Mouse (Mus musculus) effector memory CD4-positive, alpha-beta T cell, adult 7 months (primary cell): Measurements from ENCODE around the gene BC004004. TPM values are rescaled to one million over a fixed set of nuclear protein-coding genes. Genes with fewer than 3 reads are reported as not detected.

ENCODE experiments used
- polyA plus RNA-seq: library from polyadenylated mRNA; unstranded; fragments of 100-300 nt; shearing (Covaris generic); gene quantifications from one replicate; pipeline ENCODE4 v1.2.1, GENCODE M21; 2017

BC004004 gene
- 81.3 TPM for polyA plus RNA-seq

GRCm38 (mm10) chr17:29268682-29269348 lies at the start of gene BC004004:
Gene BC004004, plus strand, starts transcription at chr17:29268788.

GRCm38 (mm10) chr17:29237772-29238420 lies 30.7 kb upstream of the BC004004 start, which contains the start of gene Cpne5:
Gene Cpne5, minus strand, starts transcription at chr17:29238167.

GRCm38 (mm10) chr17:29263840-29264633 lies 4.6 kb upstream of the BC004004 start, which contains the start of gene Ppil1:
Gene Ppil1, minus strand, starts transcription at chr17:29264186.

DNA sequence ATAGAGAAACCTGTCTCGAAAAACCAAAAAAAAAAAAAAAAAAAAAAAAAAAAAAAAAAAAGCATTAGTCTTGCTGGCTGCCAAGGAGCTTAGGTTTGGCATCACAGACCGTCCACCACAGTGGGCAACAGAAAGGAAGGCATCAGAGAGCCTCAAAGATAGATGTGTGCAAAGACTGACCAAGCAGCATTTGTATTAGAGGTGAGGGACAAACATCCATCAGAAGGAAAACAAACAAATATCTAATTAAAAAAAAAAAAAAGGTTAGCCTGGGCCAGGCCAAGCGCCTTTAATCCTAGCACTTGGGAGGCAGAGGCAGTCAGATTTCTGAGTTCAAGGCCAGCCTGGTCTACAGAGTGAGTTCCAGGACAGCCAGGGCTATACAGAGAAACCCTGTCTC lies 48.8 kb downstream of the BC004004 start, which contains the start of gene Pi16:
Pi16 (plus strand) TSS at position 301 of the 400 bp plus-strand sequence.

DNA sequence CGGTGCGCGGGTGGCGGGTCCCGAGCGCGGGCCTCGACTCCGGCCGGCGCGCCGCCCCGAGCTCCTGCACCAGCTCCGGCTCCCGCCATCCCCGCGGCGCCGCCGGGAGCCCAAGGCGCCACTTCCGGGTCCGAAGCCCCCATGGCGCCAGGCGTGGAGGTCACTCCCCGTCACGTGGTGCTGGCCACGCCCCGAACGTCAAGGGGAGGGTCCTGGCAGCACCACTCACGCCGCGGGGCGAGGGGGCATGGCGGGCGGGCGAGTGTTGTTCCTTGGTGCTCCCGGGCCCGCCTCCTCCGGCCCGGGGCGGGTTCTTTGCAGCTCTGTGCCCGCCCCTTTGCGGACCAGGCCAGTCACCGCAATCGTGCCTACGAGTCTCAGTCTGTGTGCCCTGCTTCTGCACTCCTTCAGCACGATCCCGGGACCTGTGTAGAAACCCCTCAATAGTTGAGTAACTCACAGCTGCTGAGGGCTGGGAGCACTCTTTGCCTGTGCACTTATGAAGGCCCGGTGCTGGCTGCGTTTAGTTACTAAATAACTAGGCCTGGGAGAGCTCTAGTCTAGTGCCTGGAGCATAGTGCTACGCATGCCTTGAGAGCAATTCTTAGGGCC lies 79.2 kb downstream of the BC004004 start, which contains the start of gene Mtch1:
Mtch1 (minus strand) TSS at position 290 of the 612 bp plus-strand sequence.

GRCm38 (mm10) chr17:29360761-29361221 lies 92.2 kb downstream of the BC004004 start, which contains the start of gene Fgd2:
Gene Fgd2, plus strand, starts transcription at chr17:29360914.

Other genes starting within 250 kb of the BC004004 start
- gene Srsf3, start 236.2 kb upstream of the BC004004 start, polyA plus RNA-seq, result 528 TPM
- gene Cdkn1a, start 177.8 kb upstream of the BC004004 start, polyA plus RNA-seq, result 140 TPM
- not detected for gene Rab44, start 154.6 kb upstream of the BC004004 start, polyA plus RNA-seq
- 0.06 TPM for gene Cpne5, start 30.6 kb upstream of the BC004004 start, polyA plus RNA-seq
- 45.1 TPM for gene Ppil1, start 4.6 kb upstream of the BC004004 start, polyA plus RNA-seq
- 0.49 TPM for gene Pi16, start 48.9 kb downstream of the BC004004 start, polyA plus RNA-seq
- gene Mtch1, start 79.1 kb downstream of the BC004004 start, polyA plus RNA-seq, result 45.7 TPM
- gene Fgd2, start 92.1 kb downstream of the BC004004 start, polyA plus RNA-seq, result 0.85 TPM
- gene Pim1, start 222.0 kb downstream of the BC004004 start, polyA plus RNA-seq, result 320 TPM